Mouse (Mus musculus): Measurements from ENCODE around the gene Acacb.

Gene Acacb

DNA sequence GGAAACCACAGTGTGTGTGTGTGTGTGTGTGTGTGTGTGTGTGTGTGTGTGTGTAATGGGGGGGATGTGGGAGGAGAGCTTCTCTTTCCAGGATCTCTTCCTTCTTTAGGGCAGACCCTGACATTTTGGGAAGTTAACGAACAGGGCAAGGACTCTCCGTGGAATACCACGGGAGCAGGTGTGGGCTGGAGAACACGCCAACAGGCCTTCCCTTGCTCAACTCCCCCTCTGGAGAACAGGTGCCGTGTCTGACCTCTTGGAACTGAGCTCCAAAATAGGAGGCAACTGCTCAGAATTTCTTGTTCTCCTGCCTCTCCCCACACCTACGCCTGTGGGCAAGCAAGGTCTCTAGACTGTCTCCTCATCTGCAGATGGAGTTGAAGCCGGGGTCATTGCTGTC, 123.2 kb downstream of the Acacb start:
- no peak for DNase-seq (ENCODE audit: low spot score in 2 of 2)

DNA sequence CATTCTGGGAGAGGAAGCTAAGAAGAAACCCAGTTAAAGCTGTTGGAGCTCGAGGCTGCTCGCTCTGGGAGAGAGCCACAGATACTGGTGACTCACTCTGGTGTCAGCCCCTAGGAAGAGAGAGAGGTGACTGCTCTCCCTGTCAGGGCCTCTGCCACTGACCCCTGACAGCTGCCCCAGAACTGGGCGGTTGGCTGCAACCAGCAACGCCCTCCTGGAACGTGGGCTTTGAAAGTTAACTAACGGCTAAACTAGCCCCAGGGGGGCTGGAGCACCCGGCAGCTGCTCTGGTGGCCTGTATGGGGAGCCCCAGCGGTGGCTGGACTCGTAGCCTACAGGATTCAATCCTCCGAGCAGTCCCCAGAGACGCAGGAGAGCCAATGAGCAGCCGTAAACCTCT, 123.6 kb downstream of the Acacb start:
- no peak for DNase-seq (ENCODE audit: low spot score in 2 of 2)

DNA sequence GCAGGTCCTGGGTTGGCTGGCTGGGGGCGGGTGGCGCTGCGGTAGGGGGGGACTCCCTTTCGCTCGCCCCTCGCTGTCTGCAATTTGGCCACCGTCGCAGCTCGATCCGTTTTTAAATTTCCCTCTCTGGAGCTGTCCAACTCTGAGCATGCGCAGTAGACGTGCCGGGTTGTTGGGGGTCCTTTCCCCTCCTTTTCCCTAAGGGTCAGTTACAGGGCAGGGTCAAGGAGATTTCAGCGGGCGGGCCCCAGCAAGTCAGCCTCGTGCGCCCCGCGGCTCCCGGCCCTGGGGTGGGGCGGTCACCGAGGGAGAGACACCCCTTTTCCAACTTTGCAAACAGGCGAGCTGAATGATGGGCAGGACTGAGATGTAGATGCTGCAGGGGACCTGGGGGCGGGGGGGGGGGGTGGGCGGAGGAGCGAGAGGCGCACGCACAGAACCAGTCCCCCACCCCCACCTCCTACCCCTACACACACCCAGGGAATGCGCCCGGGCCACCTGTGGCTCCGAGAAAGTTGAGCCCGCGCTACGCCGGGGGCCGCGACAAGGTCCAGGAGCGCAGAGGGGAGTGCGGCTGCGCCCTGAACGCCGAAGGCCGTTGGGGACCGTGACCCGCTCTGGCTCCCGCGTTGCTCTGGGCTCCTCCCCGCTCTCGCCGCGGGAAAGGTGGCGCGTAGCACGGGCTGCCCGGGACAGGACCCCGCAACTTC, 127.5 kb downstream of the Acacb start, which contains the start of gene Foxn4:
TSS of gene Foxn4 (minus strand) at position 115 of the 710 bp plus-strand sequence.
- DNase-seq (ENCODE audit: low spot score in 2 of 2): no peak

DNA sequence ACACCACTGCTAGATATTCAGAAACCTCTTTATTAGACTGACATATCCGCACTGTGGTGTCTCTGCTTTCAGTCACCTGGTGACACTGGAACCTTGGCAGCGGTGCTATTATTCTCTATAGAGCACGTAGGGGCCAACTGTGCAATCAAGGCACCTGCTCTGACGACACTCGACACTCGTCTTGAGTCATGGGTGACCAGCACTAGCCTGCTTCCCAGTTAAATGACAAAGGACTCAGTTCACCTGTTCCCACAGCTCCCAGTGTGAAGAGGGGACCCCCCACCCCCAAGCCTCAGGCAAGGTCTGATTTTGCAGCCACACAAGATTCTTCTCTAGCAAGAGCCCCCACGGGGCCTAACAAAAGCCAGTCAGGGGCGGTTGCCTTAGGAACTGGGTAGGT, 129.0 kb downstream of the Acacb start:
- no peak for DNase-seq (ENCODE audit: low spot score in 2 of 2)

DNA sequence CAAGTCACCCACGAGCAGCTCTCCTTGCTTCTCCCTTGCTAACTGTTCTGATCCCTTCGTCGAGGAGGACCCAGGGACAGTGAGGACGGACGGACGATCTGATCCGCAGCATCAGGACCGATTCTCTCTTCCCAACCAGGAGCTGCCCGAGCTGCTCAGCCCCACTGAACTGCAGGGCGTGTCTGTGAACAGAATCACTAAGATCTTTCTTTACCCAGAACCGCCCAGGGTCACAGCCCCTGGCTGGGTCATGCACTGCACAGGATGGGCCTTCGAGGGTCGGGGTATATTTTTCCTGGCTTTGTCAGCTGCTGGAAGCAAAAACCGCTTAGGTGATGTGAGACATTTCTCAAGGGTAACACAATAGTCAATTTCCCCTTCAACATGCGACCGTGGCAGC, 129.7 kb downstream of the Acacb start:
- DNase-seq (ENCODE audit: low spot score in 2 of 2): no peak

DNA sequence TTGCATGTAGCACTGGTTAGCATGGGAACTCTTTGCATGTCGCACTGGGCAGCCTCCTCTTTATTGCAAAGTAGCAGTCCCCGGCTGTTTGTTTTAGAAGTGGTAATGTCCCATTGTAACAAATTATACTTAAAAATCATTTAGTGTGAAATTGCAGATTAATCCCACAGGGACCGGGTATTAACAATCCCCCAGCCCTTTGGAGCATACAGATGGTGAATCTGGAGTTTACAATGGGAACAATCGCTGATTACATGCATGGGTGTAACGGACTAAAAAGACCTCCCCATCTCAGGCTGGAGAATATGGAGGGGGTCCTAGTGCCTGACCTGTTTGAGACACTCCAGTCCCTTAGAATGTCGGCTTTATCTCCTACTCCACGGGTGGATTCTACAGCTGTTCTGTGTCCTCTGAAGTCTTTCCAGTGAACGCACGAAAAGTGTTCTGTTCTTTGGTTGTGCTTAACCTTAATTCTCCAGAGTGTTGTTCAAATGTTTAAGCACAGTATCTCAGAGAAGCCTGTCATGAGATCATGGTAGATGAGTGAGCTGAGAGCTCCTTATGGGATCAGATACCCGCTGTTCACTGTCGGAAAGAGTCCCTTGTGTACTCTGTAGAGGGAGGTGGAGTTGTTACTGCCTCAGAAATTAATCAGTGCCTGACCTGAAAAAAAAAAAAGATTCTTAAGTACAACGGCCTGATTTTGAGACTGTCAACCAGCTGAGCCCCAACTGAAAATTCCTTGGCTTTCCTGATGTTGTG, 133.2 kb downstream of the Acacb start:
- no peak for DNase-seq (ENCODE audit: low spot score in 2 of 2)

DNA sequence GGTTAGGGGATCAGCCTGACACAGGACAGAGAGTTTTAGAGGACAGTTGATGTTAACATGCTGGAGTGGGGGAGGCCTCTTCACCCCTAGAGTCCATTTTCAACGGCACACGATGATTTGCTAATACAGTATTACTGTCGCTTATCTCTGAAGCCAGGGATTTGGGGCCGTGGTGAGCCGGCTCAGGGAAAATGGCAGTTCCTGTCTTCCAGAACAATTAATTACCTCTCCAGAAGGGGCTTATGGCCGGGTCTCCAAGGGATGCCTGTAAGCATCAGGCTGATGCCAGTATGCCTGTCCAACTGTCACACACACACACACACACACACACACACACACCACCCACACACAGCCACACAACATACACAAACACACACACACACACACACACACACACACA, 136.0 kb downstream of the Acacb start:
- DNase-seq (ENCODE audit: low spot score in 2 of 2): no peak

DNA sequence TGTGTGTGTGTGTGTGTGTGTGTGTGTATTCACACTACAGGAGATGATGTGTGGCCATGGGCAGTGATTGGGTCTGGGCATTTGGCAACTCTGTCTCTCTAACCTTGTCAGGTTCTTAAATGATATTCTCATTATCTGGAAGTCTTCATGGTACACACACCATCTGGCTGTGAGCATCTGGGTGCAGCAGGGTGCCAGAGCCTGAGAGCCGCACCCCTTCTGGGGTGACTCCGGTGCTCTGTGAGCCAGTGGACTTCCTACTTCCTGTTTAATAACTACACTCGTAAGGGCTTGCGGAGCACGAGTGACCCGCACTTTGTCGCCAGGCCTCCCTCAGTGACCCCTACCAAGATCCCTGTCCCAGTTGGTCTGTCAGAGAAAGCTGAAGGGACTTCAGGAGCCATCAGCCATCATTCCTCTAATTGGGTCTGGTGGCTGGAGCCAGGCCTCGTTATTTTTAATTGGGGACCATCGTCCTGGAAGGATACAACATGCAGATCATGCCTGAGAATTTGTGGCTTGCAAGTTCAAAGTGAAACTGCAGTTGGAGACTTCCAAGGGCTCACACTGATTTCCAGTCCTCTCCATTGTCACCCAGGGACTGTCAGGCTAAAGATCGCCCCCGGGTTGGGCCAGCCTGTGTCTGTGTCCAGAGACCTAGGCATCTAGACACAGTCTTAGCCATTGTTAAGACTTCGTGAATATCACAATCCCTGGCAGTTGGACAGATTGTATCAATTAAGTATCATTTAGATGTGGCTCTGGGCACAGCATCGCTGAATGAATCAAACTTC, 138.5 kb downstream of the Acacb start:
- peak in 1 of 2 experiments; percentile 46 for DNase-seq (ENCODE audit: low spot score in 2 of 2)

DNA sequence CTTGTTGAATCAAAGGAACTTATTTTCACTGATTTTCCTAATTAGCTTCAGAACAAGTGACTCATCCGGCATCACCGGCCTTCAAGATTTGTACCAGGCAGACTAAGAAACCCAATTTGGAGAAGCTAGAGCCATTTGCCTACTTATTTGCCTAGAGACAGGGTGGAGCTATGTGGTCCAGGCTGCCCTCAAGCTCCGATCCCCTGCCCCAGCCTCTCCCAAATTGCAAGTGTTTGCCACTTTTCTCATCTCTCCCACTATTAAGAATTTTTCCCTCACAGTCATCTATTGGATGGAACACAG, 139.0 kb downstream of the Acacb start:
- DNase-seq (ENCODE audit: low spot score in 2 of 2): peak in 1 of 2 experiments; percentile 11

DNA sequence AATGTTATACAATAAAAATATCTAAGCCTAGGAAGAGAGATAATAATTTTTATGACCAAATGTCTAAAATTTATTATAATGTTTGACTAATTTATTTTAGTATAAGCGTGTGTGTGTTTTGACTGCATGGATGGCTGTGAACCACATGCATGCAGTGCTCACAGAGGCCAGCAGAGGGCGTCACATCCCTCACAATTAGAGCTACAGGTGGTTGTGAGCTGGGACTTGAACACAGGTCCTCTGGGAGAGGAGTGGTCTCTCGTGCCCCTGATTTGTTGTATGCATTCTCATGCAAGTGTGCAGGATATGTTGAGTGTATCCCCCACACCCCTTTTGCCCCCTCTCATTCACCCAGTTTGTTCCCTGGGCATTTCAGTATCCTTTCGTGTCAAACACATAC, 139.8 kb downstream of the Acacb start:
- no peak for DNase-seq (ENCODE audit: low spot score in 2 of 2)

DNA sequence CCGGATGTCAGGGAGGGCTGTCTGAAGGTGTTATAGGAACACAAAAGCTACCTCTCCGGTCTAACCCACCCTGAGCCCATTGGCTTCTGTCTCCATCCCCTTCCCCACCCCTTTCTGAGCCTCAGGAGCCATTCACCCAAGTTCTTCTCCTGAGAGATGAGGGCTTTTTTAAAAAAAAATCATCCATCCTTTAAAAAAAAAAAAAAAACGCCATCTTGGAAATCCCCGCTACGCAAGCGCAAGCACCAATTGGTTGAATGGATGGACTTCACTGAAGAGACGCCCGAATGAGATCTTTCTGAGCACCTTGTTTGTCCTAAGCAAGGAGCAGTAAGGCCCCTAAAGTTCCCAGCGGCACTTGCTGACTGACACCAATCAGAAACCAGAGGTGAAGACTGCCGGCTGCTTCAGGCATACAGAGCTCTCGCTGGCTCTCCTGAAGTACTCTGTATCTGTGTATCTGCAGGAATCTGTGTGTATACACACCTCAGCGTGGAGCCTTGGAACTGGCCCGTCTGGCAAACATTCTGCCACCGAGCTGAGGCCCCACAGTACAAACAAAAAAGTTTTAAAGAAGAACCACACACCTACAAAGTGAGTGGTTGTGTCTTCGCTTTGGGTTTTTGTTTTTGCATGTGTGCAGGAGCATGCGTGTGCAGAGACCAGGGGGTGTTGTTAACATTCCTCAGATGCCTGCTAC, 140.7 kb downstream of the Acacb start:
- DNase-seq (ENCODE audit: low spot score in 2 of 2): no peak

DNA sequence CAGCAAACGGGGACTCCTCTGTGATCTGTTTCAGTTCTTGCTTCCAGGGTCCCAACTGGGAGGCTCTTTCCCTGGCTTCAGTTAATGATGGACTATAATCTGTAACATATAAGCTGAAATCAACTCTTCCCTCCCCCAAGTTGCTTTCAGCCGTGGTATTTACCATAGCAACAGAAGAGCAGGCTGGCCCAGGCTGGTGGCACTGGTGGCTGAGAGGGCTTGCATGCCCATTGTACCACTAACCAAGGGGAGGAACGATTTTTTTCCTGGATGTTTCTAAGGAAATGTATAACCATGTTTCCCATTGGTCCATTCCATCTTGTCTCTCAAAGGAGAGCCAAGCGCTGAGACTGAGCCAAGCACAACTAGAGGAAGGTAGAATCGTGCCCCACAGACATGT, 142.1 kb downstream of the Acacb start:
- no peak for DNase-seq (ENCODE audit: low spot score in 2 of 2)

DNA sequence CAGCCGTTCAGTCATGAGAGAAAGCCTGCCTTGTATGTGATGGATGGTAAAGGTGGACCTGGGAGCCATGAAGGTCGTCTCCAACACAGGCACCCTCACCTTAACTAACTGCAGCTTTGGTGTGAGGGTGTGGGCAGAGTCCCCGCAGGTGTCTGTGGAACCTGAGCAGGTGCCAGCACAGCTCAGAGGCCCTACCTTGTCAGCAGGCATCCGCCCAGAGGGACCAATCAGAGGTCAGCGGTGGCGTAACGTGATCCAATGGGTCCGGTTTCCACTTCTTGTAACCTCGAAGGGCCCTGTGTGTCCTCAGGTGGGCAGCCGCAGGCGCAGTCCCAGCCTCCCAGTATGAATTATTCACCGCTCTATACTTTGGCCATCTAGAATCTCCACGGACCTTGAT, 142.5 kb downstream of the Acacb start, which contains the start of gene Myo1h:
TSS of gene Myo1h (plus strand) at position 293 of the 400 bp plus-strand sequence.
- DNase-seq (ENCODE audit: low spot score in 2 of 2): no peak

DNA sequence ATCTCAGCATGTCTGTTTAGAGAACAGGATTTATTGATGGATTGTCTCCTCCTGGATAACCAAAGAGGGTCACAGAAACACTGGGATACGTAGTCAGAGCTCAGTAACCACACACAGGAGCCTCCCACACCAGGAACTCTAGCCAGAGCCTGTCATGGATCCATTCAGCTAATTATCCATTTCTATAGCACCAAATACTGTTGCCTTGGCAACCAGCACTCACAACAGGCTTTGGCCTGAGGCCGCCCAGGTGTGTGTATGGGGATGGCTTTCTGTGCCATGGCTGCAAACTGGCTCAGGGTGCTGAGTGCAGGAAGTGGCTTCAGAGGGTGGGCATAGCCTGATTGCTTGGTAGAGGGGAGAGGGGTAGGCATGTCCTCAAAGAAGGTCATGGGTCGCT, 143.7 kb downstream of the Acacb start:
- peak in 1 of 2 experiments; percentile 9 for DNase-seq (ENCODE audit: low spot score in 2 of 2)

DNA sequence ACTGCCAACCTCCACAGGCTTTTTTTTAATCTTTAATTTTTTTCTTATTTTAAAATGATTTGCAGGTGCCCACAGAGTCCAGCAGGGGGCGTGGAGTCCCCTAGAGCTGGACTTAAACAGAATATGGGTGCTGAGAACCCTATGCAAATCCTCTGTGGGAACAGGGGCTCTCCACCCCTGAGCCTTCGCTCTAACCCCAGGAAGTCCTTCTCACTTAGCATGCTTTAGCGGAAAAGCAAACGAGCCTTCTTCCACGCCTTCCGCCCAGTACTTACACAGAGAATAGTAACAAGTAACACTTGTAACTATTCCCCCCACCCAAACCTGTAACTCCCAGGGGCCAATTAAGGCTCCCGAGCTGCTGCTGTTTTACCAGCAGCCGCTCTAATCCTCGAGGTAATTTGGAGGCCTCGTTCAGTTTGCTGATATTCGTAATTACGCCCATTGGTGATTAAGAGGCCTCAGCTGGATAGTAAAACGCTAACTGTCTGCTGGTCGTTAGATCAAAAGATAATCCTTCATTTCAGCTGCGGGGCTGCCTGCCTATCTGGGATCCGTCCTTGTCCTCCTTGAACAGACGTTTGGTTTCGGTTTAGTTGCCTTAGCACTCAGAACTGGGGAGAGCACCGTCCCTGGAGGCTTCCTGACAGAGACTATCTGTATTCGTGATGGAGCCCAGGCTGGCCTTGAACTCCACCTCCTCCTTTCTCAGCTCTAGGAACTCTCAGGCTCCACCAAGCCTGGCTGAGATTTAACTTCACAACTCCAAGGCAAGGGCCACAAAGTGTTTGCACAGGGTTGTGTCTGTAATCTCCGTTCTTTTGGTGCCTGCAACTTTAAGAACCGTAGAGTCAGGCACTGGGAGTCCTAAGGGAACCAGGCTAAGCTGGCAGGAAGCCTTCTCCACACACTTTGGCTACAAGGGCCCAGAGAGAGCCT, 150.6 kb downstream of the Acacb start:
- no peak for DNase-seq (ENCODE audit: low spot score in 2 of 2)

DNA sequence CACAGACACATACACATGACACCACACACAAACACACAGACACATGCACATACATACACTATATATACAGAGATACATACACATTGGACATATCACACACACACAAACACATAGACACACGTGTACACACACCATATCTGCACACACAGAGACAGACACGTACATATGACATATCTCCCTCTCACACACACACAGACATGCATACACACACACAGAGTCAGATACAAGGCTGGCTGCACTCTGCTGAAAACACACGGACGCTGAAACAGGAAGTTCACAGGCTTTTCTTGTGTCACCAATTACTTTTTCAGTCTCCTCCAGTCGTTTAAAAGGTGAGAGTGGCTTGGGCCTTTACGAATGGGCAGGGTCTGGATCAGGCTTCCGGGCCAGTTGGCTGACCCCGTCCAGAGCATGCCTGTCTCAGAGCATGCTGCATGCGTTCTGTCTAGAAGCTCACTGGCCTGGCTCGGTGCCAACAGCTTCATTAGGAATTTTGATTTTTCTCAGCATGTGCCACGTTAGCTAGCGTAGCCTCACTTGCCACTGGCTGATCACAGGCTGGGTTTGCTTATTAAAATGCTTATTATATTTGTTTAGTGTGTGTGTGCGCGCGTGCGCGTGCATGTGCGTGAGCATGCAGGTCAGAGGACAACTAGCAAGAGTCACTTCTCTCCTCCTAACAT, 152.0 kb downstream of the Acacb start:
- no peak for DNase-seq (ENCODE audit: low spot score in 2 of 2)

DNA sequence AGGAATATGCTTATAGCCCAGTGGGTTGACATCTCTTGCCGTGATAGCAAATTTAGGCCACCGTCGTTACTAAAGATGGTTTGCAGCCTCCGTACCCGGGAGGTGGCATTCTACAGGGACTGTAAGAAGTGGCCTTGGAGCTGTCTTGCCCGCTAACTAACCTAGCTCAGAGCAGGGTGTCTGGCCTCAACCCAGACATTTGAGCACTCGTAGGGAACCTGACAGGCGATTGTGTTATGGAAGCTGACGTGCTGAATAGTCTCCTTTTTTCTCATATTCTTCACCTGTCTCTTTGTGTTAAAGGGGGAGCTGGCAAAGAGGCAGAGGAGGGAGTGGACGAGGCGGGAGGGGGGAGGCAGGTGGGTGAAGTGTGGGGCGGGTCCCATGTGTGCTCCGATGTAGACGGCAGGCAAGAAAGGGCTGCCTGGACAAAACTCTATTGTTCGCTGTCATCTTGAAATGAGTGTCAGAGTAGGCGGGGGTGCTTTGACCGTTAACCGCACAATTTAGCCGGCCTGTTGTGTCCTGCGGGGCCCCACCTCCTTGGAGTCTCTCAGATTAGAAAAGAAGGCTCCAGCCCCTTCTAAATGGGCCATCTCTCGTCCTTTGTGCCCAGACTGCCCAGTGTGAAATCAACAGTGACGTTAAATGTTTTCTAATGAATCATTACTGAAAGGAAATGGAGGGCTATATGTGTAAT, 153.0 kb downstream of the Acacb start:
- no peak for DNase-seq (ENCODE audit: low spot score in 2 of 2)

DNA sequence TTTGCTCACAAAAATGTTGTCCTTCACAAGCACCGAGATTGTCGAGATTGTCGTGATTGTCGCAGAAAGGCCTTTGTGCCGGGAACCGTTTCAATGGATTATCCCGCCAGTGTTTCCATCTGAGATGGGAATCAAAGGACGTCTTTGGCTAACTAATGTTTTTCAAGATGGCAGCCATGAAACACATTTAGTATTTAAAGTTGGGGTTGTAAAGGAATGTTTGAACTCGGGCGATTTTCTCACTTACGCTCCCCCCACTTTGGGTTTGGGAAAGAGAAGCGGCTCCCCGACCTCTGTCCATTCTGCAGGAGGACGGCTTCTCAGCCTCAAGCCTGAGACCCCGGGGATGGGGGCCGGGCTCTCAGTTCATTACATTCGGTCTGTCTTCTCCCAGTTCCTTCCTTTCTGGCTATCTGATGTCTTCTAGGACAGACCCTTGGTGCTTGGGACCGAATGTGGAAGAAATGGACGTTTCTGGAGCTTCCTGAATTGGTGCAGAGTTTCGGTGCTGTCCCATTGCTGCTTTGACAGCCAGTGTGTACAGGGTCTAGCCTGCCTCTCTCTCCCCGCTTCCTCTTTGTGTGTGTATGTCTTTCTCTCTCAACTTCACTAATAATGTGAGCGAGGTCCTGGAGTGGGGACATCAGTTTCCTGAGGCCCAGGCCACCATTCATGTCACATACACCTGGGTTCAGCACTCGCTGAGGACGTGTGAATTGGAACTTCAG, 153.7 kb downstream of the Acacb start:
- DNase-seq (ENCODE audit: low spot score in 2 of 2): no peak

Data from left cerebral cortex, adult 9 months (tissue).